Mouse (Mus musculus): ENCODE measurements around the gene Gja10.

Gja10 gene

DNA sequence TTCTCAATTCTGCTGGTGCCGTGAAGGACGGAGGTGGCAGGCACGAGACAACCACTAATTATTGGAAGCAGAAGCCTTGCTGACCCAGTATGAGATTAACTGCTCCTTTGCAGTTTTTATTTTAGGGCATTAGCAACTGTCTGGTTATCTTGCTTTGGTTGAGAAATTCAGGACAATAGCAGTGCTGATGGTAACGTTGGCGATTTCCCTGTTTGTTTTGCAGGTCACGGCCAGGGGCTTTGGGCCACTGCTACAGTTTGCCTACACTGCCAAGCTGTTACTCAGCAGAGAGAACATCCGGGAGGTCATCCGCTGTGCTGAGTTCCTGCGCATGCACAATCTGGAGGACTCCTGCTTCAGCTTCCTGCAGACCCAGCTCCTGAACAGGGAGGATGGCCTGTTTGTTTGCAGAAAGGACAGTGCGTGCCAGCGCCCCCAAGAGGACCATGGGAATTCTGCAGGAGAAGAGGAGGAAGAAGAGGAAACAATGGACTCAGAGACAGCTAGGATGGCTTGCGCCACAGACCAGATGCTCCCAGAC lies 40.9 kb downstream of the Gja10 start:
- peak; percentile 74 for ATAC-seq (ENCODE audit: low TSS enrichment)

GRCm38 (mm10) chr4:32560724-32561554 lies 41.6 kb downstream of the Gja10 start:
- ATAC-seq (ENCODE audit: low TSS enrichment) = peak; percentile 36; the same call in 1 of the 2 replicates

DNA sequence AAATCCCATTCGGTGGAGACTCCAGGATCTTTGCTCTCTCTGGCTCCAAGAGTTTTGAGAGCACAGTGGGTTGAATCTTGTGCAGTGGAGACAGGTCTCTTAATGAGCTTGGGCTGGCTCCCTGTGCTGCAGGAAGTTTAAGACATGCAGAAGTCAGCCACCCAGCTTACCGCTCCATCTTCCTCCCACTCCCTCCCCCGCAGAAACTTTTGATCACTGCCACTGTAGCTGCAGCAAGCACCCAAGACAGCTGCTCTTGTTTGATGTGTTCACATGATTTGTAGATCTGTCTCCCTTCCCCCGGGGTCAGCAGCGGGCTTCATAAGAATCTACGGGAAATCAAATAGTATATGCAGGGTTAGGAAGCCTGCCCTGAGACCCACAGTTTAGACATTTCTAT lies 42.3 kb downstream of the Gja10 start:
- ATAC-seq (ENCODE audit: low TSS enrichment) = peak; percentile 33

- no peak for ATAC-seq (ENCODE audit: low TSS enrichment)
Observed at GRCm38 (mm10) chr4:32555506-32555905, 47.1 kb downstream of the Gja10 start.

GRCm38 (mm10) chr4:32551337-32551736 lies 51.2 kb downstream of the Gja10 start:
- no peak for ATAC-seq (ENCODE audit: low TSS enrichment)

- no peak for ATAC-seq (ENCODE audit: low TSS enrichment)
Observed at GRCm38 (mm10) chr4:32549150-32549549, 53.4 kb downstream of the Gja10 start.

All from frontal cortex, adult (tissue).